24 mouse cellular contexts compared by ENCODE assay signal in genomic region chr14:47309061-47309460, GRCm38 (mm10).
"Had no signal": no experiment of that assay in that cellular context is flagged by ENCODE, and none has a peak within 500 bp of the region (broad histone marks: within the 10 kb centered on the region; RNA-seq: fewer than 3 reads in every experiment).

No protein-coding gene starts in this region.

- H3K4me1 ChIP-seq: embryonic facial prominence, embryonic 10.5 days; embryonic facial prominence, embryonic 12.5 days; embryonic facial prominence, embryonic 13.5 days; embryonic facial prominence, embryonic 15.5 days; forebrain, embryonic 10.5 days; forebrain, embryonic 13.5 days had no signal

- DNase-seq: cerebellum, adult 18-20 months; cerebellum, adult 9-10 months; cerebellum, postnatal 10 days; cerebellum, postnatal 14 days; cerebellum, postnatal 25 days; cerebellum, postnatal 36 days; embryo, embryonic 11 days; forebrain, postnatal 0 days; gastrocnemius, adult 2 months; gastrocnemius, postnatal 10 days; gastrocnemius, postnatal 14 days; gastrocnemius, postnatal 25 days; gastrocnemius, postnatal 36 days; heart, adult 18-20 months had no signal

- H3K27ac ChIP-seq: embryonic facial prominence, embryonic 10.5 days; embryonic facial prominence, embryonic 12.5 days; embryonic facial prominence, embryonic 13.5 days; embryonic facial prominence, embryonic 15.5 days; forebrain, embryonic 10.5 days; forebrain, embryonic 12.5 days; forebrain, embryonic 13.5 days; gastrocnemius, adult 2 months had no signal

- ATAC-seq: forebrain, embryonic 13.5 days; forebrain, embryonic 14.5 days; forebrain, embryonic 16.5 days; forebrain, postnatal 0 days had no signal

- H3K4me2 ChIP-seq: embryonic facial prominence, embryonic 12.5 days; embryonic facial prominence, embryonic 13.5 days; embryonic facial prominence, embryonic 15.5 days; forebrain, embryonic 12.5 days; forebrain, embryonic 13.5 days had no signal

- H3K4me3 ChIP-seq: embryonic facial prominence, embryonic 10.5 days; embryonic facial prominence, embryonic 12.5 days; embryonic facial prominence, embryonic 13.5 days; embryonic facial prominence, embryonic 15.5 days; erythroblast, embryonic 14.5 days; forebrain, embryonic 10.5 days; forebrain, embryonic 12.5 days; forebrain, embryonic 13.5 days; gastrocnemius, adult 2 months had no signal

- H3K9me3 ChIP-seq: embryonic facial prominence, embryonic 10.5 days; embryonic facial prominence, embryonic 12.5 days; embryonic facial prominence, embryonic 13.5 days; embryonic facial prominence, embryonic 15.5 days; forebrain, embryonic 10.5 days; forebrain, embryonic 12.5 days; forebrain, embryonic 13.5 days had no signal

- H3K27me3 ChIP-seq: embryonic facial prominence, embryonic 12.5 days; embryonic facial prominence, embryonic 13.5 days; embryonic facial prominence, embryonic 15.5 days; forebrain, embryonic 12.5 days; forebrain, embryonic 13.5 days had no signal

- H3K9ac ChIP-seq: embryonic facial prominence, embryonic 12.5 days; embryonic facial prominence, embryonic 13.5 days; embryonic facial prominence, embryonic 15.5 days; forebrain, embryonic 12.5 days; forebrain, embryonic 13.5 days; forebrain, postnatal 0 days had no signal
